Mouse (Mus musculus): ENCODE data around the gene Sh3gl1.

Gene Sh3gl1

GRCm38 (mm10) chr17:56039345-56039744 lies 2.9 kb upstream of the Sh3gl1 start:
- no peak for DNase-seq

DNA sequence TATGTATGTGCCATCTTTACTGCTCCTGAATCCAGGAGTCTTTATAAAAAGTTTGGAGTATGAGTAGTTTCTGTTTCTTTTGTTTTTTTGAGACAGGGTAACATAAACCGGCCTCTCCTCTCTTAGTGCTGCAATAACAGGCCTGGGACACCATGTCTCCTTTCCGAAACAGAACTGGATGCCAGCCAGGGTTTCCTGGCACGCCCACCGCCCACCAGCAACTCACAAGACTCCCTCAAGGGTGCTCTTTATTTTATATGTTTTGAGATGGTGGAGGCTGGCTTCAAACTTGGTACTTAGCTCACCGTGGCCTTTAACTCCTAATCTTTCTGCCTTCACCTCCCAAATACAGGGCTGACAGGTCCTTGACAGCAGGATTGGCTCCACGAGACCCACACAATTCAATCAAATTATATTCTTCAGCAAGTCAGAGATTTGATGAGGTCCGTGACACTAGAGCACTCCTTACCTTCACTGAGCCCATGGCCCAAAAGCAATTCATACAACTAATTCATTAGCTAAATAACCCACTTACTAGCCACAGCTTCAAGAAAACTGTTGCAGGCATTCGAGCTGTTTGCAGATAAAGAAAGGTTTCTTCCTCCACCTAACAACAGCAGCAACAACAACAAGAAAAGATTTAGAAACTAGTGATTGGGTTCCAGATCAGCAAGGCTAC lies 2.3 kb upstream of the Sh3gl1 start:
- no peak for DNase-seq

- no peak for DNase-seq
Observed at GRCm38 (mm10) chr17:56036901-56037287, 459 bp upstream of the Sh3gl1 start.

DNA sequence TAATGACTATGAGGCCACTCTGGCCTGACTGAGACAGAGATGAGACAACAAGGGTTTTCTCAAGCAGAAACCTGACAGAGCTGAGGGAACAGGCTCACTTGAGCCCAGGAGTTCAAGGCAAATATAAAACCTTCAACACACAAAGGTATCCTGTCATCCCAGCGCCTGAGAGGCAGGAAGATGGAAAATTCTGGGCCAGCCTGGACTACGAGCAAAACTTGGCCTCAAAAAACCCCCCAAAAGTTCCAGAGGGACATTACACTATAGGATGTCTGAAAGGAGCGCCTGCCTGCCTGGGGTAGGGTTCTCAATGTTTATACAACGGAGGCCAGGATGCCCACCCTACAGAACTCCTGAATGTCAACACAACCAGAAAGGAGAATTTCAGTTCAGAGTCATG lies 1.2 kb downstream of the Sh3gl1 start:
- DNase-seq: no peak

DNA sequence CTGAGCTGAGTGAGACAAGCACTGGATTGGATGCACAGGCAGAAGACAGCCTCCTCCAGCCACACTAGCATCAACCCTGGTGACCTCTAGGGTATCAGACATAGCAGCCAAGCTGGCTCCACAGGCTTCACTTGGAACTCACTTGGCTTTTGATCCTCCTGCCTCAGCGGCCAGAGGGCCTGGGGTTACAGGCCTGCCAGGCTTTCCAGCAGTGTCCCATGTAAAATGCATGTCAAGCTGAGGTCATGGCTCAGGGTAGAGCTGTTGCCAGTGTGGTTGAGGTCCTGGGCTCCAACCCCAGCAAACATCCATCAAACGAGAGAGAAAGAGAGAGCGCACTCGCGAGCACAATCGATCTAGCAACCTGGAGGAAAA lies 1.7 kb downstream of the Sh3gl1 start:
- DNase-seq: no peak

DNA sequence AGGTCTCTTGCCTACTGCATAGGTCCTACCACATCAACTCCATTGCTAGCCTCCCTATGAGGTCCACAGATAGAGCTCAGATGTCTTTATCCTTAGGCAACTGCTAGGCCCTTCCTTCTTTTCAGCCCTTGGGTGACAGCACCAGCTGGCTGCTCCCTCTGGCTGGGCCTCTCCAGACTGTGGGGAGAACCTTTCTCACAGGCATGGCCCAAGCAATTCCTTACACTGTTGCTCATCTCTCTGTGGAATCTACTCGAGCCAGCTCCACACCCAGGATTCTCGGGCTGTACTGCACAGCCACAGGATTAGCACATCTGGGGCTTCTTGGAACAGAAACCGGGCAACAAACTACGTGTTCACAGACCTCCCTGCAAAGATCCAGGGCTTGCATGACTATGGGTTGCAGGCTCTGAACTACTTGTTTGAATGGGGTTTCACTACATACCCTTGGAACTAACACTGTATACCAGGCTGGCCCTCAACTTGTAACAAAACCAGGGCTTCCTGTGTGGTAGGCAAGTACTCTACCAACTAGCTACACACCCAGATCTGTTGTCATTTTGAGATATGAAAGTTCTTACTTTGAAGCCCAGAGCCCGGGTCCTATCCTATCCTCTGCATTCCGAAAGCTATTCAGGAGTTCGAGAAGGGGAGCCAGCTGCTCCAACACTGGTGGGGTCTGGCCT lies 2.3 kb downstream of the Sh3gl1 start:
- no peak for DNase-seq

DNA sequence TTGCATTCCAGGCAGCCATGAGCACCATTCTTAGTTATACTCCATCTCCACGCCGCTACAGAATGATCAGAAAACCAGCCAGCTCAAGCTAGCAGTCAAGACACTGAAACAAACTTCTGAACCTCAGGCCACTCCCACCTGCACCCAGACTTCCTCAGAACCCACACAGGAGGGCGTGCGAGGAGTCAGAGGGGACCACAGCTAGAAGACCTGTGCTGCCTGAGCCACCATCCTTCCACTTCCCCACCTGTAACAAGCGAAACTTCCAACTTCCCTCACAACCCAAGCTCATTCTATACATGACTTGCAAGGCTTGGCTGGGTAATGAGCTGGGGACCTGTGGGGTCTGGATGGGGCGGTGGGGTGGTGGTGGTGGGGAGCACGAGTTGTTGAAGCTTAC lies 3.6 kb downstream of the Sh3gl1 start:
- no peak for DNase-seq

DNA sequence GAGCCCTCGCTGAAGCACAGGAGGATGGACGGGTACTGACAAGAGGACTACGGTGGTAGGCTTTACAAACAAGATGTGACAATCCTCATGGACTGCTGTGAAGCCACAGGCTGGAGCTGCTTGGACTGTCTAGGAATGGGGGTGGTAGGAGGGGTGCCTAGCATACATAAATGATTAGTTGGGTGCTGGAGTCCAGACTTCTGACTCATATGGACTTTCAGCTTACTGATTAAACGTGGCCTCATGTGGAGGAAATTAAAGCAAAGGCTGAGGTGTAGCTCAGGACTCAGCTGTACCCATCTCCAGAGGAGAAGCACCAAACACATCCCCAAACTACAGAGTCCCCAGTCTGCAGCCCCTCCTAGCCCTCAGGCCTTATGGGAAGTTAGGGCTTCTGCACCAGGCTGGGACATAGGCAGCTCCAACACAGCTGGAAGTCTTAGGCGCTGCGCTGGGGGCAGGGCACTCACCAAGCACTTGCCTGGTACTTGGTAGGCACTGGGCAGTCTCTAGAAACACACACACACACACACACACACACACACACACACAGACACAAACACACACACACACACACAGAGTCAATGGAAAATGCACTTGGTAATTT lies 4.2 kb downstream of the Sh3gl1 start:
- peak; percentile 29 for DNase-seq

DNA sequence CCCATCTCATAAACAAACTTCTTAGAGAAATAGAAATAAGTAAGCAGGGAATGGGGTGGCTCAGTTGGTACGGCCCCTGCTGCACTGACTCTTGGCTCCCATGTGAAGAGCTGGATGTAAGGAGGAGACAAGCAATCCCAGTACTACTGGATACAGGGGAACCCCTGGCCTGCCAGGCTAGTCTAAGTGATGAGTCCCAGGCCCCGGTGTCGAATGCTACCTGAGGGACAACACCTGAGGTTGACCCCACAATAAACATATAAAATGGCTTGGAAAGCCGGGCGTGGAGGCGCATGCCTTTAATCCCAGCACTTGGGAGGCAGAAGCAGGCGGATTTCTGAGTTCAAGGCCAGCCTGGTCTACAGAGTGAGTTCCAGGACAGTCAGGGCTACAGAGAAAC lies 5.0 kb downstream of the Sh3gl1 start:
- DNase-seq: no peak

DNA sequence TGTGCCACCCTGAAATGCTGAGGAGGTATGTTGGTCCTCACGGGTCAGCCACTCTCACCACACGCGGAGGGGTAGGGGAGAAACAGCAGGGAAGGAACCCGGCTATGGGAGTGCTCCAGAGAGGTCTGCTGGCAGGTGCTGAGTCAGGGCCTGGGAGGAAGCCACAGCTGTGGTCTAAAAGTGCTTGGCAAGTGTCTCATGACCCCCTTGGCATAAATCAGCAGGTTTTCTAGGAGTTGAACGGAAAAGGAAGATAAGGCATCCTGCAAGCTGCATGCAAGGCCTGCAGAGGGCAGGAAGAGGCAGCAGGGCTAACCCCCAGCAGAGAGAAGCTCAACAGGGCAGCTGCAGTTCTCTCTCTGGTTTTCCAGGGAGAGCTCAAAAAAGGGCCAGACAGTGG lies 5.5 kb downstream of the Sh3gl1 start:
- DNase-seq: peak; percentile 81

- no peak for DNase-seq
Observed at GRCm38 (mm10) chr17:56030238-56030870, 6.1 kb downstream of the Sh3gl1 start.

GRCm38 (mm10) chr17:56027801-56028441 lies 8.5 kb downstream of the Sh3gl1 start:
- no peak for DNase-seq

DNA sequence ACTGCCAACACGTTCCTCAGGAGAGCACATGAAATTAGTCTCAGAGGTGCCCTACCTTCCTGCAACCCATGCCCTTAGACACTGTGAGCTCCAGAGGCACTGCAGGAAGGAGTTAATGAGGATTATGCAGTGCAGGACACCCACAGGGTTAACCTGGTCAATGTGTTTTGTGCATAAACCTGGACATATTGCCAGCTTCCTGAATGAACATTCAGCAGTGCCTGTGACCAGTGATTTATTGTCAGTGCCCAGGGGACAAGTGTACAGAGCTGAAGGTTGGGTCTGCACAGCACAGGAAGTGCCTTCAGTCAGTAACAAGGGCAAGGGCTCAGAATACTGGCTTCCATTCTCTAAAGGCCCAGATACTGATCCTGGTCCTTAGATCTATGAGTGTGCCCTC lies 9.6 kb downstream of the Sh3gl1 start:
- DNase-seq: no peak

- no peak for DNase-seq
Observed at GRCm38 (mm10) chr17:56026303-56026702, 10.1 kb downstream of the Sh3gl1 start.

DNA sequence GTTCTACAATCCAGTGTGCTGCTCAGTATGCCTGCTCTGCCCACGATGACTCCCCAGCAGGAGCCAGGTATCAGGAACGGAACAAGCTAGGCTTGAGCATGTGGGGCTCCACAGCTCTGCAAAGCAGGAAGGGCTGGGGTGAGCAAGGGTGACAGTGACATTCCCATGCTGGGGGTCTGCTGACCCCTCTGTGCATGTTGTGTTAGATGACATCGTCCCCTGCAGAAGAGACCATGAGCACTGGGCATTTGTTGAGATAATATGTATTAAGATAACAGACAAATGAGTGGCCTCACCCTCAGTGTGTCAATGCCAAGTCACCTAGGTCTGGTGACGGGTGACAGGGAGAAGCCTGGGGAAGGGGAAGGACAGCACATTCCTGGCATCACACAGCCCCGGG lies 11.5 kb downstream of the Sh3gl1 start:
- no peak for DNase-seq

DNA sequence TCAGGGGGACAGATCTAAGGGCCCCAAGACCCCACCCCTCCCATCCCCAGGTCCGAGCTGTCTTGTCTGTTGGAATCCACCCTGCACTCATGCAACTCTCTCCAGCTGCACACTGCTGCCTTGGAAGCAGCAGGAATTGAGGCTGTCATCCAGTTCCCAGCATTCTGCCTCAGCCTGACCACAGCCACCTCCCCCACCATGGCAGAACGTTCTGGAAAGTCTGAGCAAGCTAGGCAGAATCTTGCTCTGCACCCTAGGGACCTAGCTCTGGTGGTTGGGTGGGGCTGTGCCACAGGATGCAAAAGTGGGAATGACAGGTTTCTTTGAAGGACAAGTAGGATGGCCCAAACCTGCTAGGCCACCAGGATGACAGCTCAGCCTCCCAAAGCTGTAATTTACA lies 12.0 kb downstream of the Sh3gl1 start:
- no peak for DNase-seq

- no peak for DNase-seq
Observed at GRCm38 (mm10) chr17:56023386-56023785, 13.0 kb downstream of the Sh3gl1 start.

DNA sequence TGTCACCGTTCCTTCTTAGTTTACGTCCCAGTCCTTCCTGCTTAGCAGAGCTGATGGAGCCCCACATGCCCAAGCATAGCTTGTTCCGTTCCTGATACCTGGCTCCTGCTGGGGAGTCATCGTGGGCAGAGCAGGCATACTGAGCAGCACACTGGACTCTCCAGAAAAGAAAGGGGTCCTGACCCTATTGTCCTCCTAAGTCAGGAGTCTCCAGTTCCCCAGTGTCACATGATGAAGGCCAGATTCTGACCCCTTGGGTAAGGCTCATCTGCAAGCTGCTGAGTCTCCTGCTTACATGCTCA lies 13.5 kb downstream of the Sh3gl1 start:
- DNase-seq: no peak

DNA sequence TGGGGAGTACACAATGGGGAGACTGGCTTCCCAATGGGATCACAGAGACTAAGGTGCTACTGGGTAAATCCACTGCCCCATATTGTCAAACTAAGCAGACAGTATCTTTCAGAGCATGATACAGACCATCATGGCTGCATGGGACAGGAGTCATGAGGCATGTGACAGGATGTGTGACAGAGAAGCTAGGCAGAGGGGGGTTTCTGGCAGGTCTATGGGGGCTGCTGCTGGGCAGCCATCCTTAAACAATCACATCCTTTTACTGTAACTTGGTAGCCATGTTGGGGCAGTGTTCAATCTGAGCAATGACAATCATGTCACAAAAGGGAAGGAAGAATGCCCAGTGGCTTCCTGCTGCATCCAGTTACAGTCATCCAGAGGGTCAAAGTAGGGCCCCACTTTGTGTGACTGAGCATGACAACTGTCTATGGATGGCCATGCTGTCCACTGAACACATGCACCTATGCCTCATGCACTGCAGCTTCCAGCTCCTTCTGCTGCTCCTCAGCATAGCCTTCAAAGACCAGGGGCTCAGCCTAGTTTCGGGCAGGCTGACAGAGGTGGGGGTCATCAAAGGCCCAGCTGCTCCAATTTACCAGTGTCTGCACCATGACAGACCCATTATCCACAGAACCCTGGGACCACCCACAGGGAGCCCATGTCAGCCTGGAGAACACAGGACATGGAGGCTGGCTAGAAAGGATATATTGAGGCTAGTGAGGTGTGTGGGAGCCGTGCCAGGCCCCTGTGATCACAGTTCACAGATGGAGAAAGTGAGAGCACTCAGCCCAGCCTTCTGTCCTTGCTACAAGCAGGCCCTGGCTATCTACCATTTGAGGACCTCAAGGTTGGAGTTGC lies 14.1 kb downstream of the Sh3gl1 start:
- DNase-seq: no peak

GRCm38 (mm10) chr17:56021161-56021910 lies 15.1 kb downstream of the Sh3gl1 start:
- no peak for DNase-seq

DNA sequence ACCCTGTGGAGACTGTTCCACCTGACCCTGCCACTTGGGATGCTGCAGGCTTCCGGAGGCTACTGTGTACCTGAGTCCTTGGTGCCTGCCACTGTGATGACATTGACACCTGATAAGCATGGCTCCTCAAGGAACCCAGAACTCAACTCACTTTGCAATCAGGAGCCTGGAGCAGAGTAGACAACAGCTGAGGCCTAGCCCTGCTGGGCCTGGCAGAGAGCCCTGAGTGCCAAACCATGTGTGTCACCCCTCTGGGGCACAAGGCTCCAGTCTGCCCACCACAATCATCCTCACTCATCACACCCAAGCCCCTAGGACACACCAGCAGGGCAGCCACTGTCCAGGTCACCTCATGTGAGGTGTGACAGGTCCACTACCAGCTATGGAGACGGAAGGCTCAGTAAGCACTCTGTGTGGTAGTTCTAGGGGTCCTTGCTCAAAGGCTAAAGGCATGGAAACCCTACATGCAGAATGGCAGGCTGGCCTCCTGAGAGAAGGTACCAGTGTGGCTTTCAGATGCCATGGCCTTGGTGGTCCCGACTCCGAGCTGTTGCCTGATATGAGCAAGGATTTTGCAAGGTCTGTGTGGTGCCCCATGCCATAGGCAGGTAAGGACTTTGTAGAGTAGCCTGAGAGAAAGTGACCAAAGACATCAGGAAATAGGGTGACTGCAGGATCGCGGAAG lies 15.9 kb downstream of the Sh3gl1 start:
- DNase-seq: no peak
